Comparison of ENCODE assay signal across 16 mouse cellular contexts in the genomic region with DNA sequence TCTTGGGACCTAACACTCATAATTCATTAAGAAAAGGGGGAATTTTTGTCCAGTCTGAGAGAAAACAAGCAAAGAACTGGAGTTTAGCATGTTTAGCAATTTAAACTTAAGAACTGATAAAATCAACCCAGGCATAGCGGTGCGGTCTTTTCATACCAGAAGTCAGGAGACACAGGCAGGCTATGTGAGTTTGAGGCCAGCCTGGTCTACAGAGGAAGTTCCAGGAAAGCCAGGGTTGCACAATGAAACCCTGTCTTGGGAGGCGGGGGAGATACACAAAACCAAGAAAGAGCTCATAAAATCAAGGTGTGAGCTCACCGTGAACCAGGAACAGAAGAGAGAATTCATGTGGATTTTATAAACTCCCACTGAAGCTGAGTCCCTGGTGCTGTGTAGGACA.
"Had no signal": no experiment of that assay in that cellular context is flagged by ENCODE, and none has a peak within 500 bp of the region (broad histone marks: within the 10 kb centered on the region; RNA-seq: fewer than 3 reads in every experiment).

No protein-coding gene starts in this region.

- H3K4me3 ChIP-seq: midbrain, embryonic 10.5 days; midbrain, embryonic 12.5 days; myocyte; neural tube, embryonic 13.5 days; neural tube, embryonic 15.5 days; stomach, embryonic 15.5 days had no signal

- H3K9me3 ChIP-seq: midbrain, embryonic 10.5 days; midbrain, embryonic 12.5 days; neural tube, embryonic 13.5 days; neural tube, embryonic 15.5 days; stomach, embryonic 15.5 days had no signal

- H3K36me3 ChIP-seq: midbrain, embryonic 10.5 days; midbrain, embryonic 12.5 days; neural tube, embryonic 13.5 days; neural tube, embryonic 15.5 days; stomach, embryonic 15.5 days had no signal

- DNase-seq: lung, adult 18-20 months; lung, embryonic 14.5 days; lung, postnatal 14 days; lung, postnatal 4 days; midbrain, embryonic 14.5 days; right cerebral cortex, postnatal 14 days; thymus, adult 2 months; thymus, postnatal 25 days; thymus, postnatal 4 days had no signal

- H3K9ac ChIP-seq: lung, embryonic 14.5 days; midbrain, embryonic 12.5 days; neural tube, embryonic 13.5 days; neural tube, embryonic 15.5 days; stomach, embryonic 15.5 days had no signal

- H3K27me3 ChIP-seq: midbrain, embryonic 12.5 days; neural tube, embryonic 13.5 days; neural tube, embryonic 15.5 days; stomach, embryonic 15.5 days had no signal

- H3K27ac ChIP-seq: midbrain, embryonic 10.5 days; midbrain, embryonic 12.5 days; neural tube, embryonic 13.5 days; neural tube, embryonic 15.5 days; stomach, embryonic 15.5 days; stomach, postnatal 0 days had no signal
